Mouse (Mus musculus): ENCODE measurements around the gene Tnrc6c. TPM values are rescaled to one million over a fixed set of nuclear protein-coding genes. Genes with fewer than 3 reads are reported as not detected.

The Tnrc6c gene
- polyA plus RNA-seq, 1 experiment from 2014 or later: 8.1 TPM

- ATAC-seq (replicated peaks; ENCODE audit: insufficient number of reproducible peaks, low FRiP score, low TSS enrichment): no peak
- Histone ChIP-seq H3K27me3 (ENCODE audit: control insufficient read depth, insufficient read depth, low read length) (peaks cover 30% of the 10 kb centered on the region), H3K27ac (ENCODE audit: low read depth, low read length) (no peak overlapping the region), H3K4me3 (ENCODE audit: low read depth, low read length) (no peak overlapping the region), H3K36me3 (ENCODE audit: control insufficient read depth, insufficient read depth, low read length) (no peaks in the 10 kb centered on the region), H3K9me3 (replicated peaks; ENCODE audit: control insufficient read depth, low read length) (no peaks in the 10 kb centered on the region), H3K9ac (ENCODE audit: low read depth, low read length) (0 out of 2 replicates have a peak overlapping the region, but pooled peaks have one; percentile 28), H3K4me2 (peak overlapping the region; percentile 31), H3K4me1 (ENCODE audit: control insufficient read depth, insufficient read depth, low read length) (peaks cover 10% of the 10 kb centered on the region)
- WGBS (ENCODE audit: insufficient replicate concordance): 14% methylated on average over 9 of the region's 9 CpGs
These were observed 26.3 kb upstream of the Tnrc6c start for GRCm38 (mm10) chr11:117627746-117628311.

- no peak for ATAC-seq (replicated peaks; ENCODE audit: insufficient number of reproducible peaks, low FRiP score, low TSS enrichment)
- H3K27me3 ChIP-seq (ENCODE audit: control insufficient read depth, insufficient read depth, low read length): peaks cover 30% of the 10 kb centered on the region
- H3K36me3 ChIP-seq (ENCODE audit: control insufficient read depth, insufficient read depth, low read length): no peaks in the 10 kb centered on the region
- H3K4me3 ChIP-seq (ENCODE audit: low read depth, low read length): no peak overlapping the region
- no peaks in the 10 kb centered on the region for H3K9me3 ChIP-seq (replicated peaks; ENCODE audit: control insufficient read depth, low read length)
- peak overlapping the region; percentile 31 for H3K4me2 ChIP-seq
- peaks cover 10% of the 10 kb centered on the region for H3K4me1 ChIP-seq (ENCODE audit: control insufficient read depth, insufficient read depth, low read length)
- no peak overlapping the region for H3K27ac ChIP-seq (ENCODE audit: low read depth, low read length)
- 0 out of 2 replicates have a peak overlapping the region, but pooled peaks have one; percentile 28 for H3K9ac ChIP-seq (ENCODE audit: low read depth, low read length)
- 16% methylated on average over 9 of the region's 9 CpGs for WGBS (ENCODE audit: insufficient replicate concordance)
These were observed 25.7 kb upstream of the Tnrc6c start for GRCm38 (mm10) chr11:117628312-117628779.

- ATAC-seq (replicated peaks; ENCODE audit: insufficient number of reproducible peaks, low FRiP score, low TSS enrichment): no peak
- Histone ChIP-seq H3K4me1 (ENCODE audit: control insufficient read depth, insufficient read depth, low read length) (peaks cover 10% of the 10 kb centered on the region), H3K4me3 (ENCODE audit: low read depth, low read length) (no peak overlapping the region), H3K9ac (ENCODE audit: low read depth, low read length) (no peak overlapping the region), H3K4me2 (no peak overlapping the region), H3K36me3 (ENCODE audit: control insufficient read depth, insufficient read depth, low read length) (no peaks in the 10 kb centered on the region), H3K27ac (ENCODE audit: low read depth, low read length) (no peak overlapping the region), H3K9me3 (replicated peaks; ENCODE audit: control insufficient read depth, low read length) (no peaks in the 10 kb centered on the region), H3K27me3 (ENCODE audit: control insufficient read depth, insufficient read depth, low read length) (peaks cover 30% of the 10 kb centered on the region)
- WGBS (ENCODE audit: insufficient replicate concordance): 80% methylated on average over 2 of the region's 2 CpGs
These were observed 24.2 kb upstream of the Tnrc6c start for GRCm38 (mm10) chr11:117629865-117630264.

- no peak overlapping the region for H3K9ac ChIP-seq (ENCODE audit: low read depth, low read length)
- no peak overlapping the region for H3K27ac ChIP-seq (ENCODE audit: low read depth, low read length)
- H3K4me3 ChIP-seq (ENCODE audit: low read depth, low read length): no peak overlapping the region
- no peaks in the 10 kb centered on the region for H3K36me3 ChIP-seq (ENCODE audit: control insufficient read depth, insufficient read depth, low read length)
- H3K27me3 ChIP-seq (ENCODE audit: control insufficient read depth, insufficient read depth, low read length): peaks cover 30% of the 10 kb centered on the region
- H3K4me1 ChIP-seq (ENCODE audit: control insufficient read depth, insufficient read depth, low read length): peaks cover 11% of the 10 kb centered on the region
- H3K4me2 ChIP-seq: no peak overlapping the region
- H3K9me3 ChIP-seq (replicated peaks; ENCODE audit: control insufficient read depth, low read length): no peaks in the 10 kb centered on the region
- 79% methylated on average over 10 of the region's 11 CpGs for WGBS (ENCODE audit: insufficient replicate concordance)
- ATAC-seq (replicated peaks; ENCODE audit: insufficient number of reproducible peaks, low FRiP score, low TSS enrichment): no peak
These were observed 23.1 kb upstream of the Tnrc6c start for GRCm38 (mm10) chr11:117630868-117631565.

GRCm38 (mm10) chr11:117633310-117633709 is 20.8 kb upstream of the Tnrc6c start:
- 71% methylated on average over 3 of the region's 3 CpGs for WGBS (ENCODE audit: insufficient replicate concordance)
- Histone ChIP-seq H3K36me3 (ENCODE audit: control insufficient read depth, insufficient read depth, low read length) (no peaks in the 10 kb centered on the region), H3K27me3 (ENCODE audit: control insufficient read depth, insufficient read depth, low read length) (peaks cover 12% of the 10 kb centered on the region), H3K4me3 (ENCODE audit: low read depth, low read length) (no peak overlapping the region), H3K4me1 (ENCODE audit: control insufficient read depth, insufficient read depth, low read length) (peaks cover 8% of the 10 kb centered on the region), H3K27ac (ENCODE audit: low read depth, low read length) (no peak overlapping the region), H3K4me2 (no peak overlapping the region), H3K9ac (ENCODE audit: low read depth, low read length) (no peak overlapping the region), H3K9me3 (replicated peaks; ENCODE audit: control insufficient read depth, low read length) (no peaks in the 10 kb centered on the region)
- ATAC-seq (replicated peaks; ENCODE audit: insufficient number of reproducible peaks, low FRiP score, low TSS enrichment): no peak

- ATAC-seq (replicated peaks; ENCODE audit: insufficient number of reproducible peaks, low FRiP score, low TSS enrichment): no peak
- Histone ChIP-seq H3K9ac (ENCODE audit: low read depth, low read length) (no peak overlapping the region), H3K4me1 (ENCODE audit: control insufficient read depth, insufficient read depth, low read length) (peaks cover 2% of the 10 kb centered on the region), H3K4me3 (ENCODE audit: low read depth, low read length) (no peak overlapping the region), H3K27me3 (ENCODE audit: control insufficient read depth, insufficient read depth, low read length) (no peaks in the 10 kb centered on the region), H3K4me2 (no peak overlapping the region), H3K9me3 (replicated peaks; ENCODE audit: control insufficient read depth, low read length) (no peaks in the 10 kb centered on the region), H3K27ac (ENCODE audit: low read depth, low read length) (no peak overlapping the region), H3K36me3 (ENCODE audit: control insufficient read depth, insufficient read depth, low read length) (no peaks in the 10 kb centered on the region)
- WGBS (ENCODE audit: insufficient replicate concordance): 32% methylated on average over 7 of the region's 7 CpGs
These were observed 15.7 kb upstream of the Tnrc6c start for GRCm38 (mm10) chr11:117638386-117638785.

GRCm38 (mm10) chr11:117638809-117639208 is 15.3 kb upstream of the Tnrc6c start:
- Histone ChIP-seq H3K4me2 (no peak overlapping the region), H3K9ac (ENCODE audit: low read depth, low read length) (no peak overlapping the region), H3K27me3 (ENCODE audit: control insufficient read depth, insufficient read depth, low read length) (no peaks in the 10 kb centered on the region), H3K27ac (ENCODE audit: low read depth, low read length) (no peak overlapping the region), H3K36me3 (ENCODE audit: control insufficient read depth, insufficient read depth, low read length) (no peaks in the 10 kb centered on the region), H3K4me1 (ENCODE audit: control insufficient read depth, insufficient read depth, low read length) (peaks cover 2% of the 10 kb centered on the region), H3K9me3 (replicated peaks; ENCODE audit: control insufficient read depth, low read length) (no peaks in the 10 kb centered on the region), H3K4me3 (ENCODE audit: low read depth, low read length) (no peak overlapping the region)
- 51% methylated on average over 11 of the region's 11 CpGs for WGBS (ENCODE audit: insufficient replicate concordance)
- no peak for ATAC-seq (replicated peaks; ENCODE audit: insufficient number of reproducible peaks, low FRiP score, low TSS enrichment)

GRCm38 (mm10) chr11:117639331-117639970 is 14.6 kb upstream of the Tnrc6c start:
- H3K9ac ChIP-seq (ENCODE audit: low read depth, low read length): no peak overlapping the region
- H3K27me3 ChIP-seq (ENCODE audit: control insufficient read depth, insufficient read depth, low read length): peaks cover 2% of the 10 kb centered on the region; the same call in 1 of the 2 replicates
- no peak overlapping the region for H3K27ac ChIP-seq (ENCODE audit: low read depth, low read length)
- no peak for ATAC-seq (replicated peaks; ENCODE audit: insufficient number of reproducible peaks, low FRiP score, low TSS enrichment)
- no peaks in the 10 kb centered on the region for H3K36me3 ChIP-seq (ENCODE audit: control insufficient read depth, insufficient read depth, low read length)
- no peak overlapping the region for H3K4me3 ChIP-seq (ENCODE audit: low read depth, low read length)
- WGBS (ENCODE audit: insufficient replicate concordance): 74% methylated on average over 7 of the region's 7 CpGs
- H3K9me3 ChIP-seq (replicated peaks; ENCODE audit: control insufficient read depth, low read length): no peaks in the 10 kb centered on the region
- peaks cover 2% of the 10 kb centered on the region for H3K4me1 ChIP-seq (ENCODE audit: control insufficient read depth, insufficient read depth, low read length)
- H3K4me2 ChIP-seq: no peak overlapping the region

Data from heart, embryonic 11.5 days (tissue).